In the genomic region with DNA sequence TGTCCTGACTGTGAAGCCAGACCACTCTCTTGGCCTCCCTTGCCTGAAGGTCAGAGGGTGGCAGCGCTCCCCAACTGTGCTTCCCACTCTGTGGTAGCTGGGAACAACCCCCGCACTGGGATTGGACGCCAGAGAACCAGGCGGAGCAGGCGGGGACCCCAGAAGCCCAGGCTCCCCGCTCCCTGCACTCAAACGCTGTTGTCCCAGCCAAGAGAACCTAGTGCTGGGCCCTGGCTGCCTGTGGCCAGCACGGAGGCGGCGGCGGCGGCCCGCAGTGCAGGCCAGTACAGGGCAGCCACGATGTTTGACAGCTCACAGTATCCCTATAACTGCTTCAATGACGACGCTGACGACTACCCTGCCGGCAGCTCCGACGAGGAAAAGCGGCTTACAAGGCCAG, we compare ENCODE assay signal across 9 mouse cellular contexts. TPM values are rescaled to one million over a fixed set of nuclear protein-coding genes. Genes with fewer than 3 reads are reported as not detected.
DNase-seq lines count a peak whose midpoint lies in the region; ATAC-seq and TF ChIP-seq lines count a peak whose summit lies in the region.
"Had no signal": no experiment of that assay in that cellular context is flagged by ENCODE, and none has a peak within 500 bp of the region (broad histone marks: within the 10 kb centered on the region; RNA-seq: fewer than 3 reads in every experiment).

A gene (plus strand): TSS at position 301 of the 400 bp plus-strand sequence.

- no peaks in the 10 kb centered on the region for H3K9me3 ChIP-seq in kidney, postnatal 0 days (replicated peaks; ENCODE audit: low read length)
- H3K9me3 ChIP-seq in forebrain, embryonic 11.5 days (ENCODE audit: control insufficient read depth, low read length): no peaks in the 10 kb centered on the region
- 0 out of 2 replicates have a peak, but pooled peaks cover 9% of the 10 kb centered on the region for H3K9me3 ChIP-seq in limb, embryonic 13.5 days
- no peaks in the 10 kb centered on the region for H3K9me3 ChIP-seq in neural tube, embryonic 14.5 days (ENCODE audit: control insufficient read depth, low read length)

- 10% methylated on average over 21 of the region's 21 CpGs for WGBS in kidney, postnatal 0 days
- 3% methylated on average over 21 of the region's 21 CpGs for WGBS in forebrain, embryonic 11.5 days
- 11% methylated on average over 21 of the region's 21 CpGs for WGBS in limb, embryonic 13.5 days
- WGBS in neural tube, embryonic 14.5 days: 6% methylated on average over 21 of the region's 21 CpGs

- 0 out of 2 replicates have a peak, but pooled peaks have one; percentile 21 for ATAC-seq in kidney, postnatal 0 days (replicated peaks; ENCODE audit: low FRiP score, low read depth)
- no peak for ATAC-seq in forebrain, embryonic 11.5 days (replicated peaks; ENCODE audit: low FRiP score)
- ATAC-seq in limb, embryonic 13.5 days (ENCODE audit: low FRiP score, low read depth): no peak
- no peak for ATAC-seq in neural tube, embryonic 14.5 days (ENCODE audit: low read depth)

- peak within 1 kb of the TSS; percentile 26 for H3K4me3 ChIP-seq in kidney, postnatal 0 days (replicated peaks; ENCODE audit: low read depth, low read length)
- H3K4me3 ChIP-seq in forebrain, embryonic 11.5 days (ENCODE audit: low read depth, low read length): peak within 1 kb of the TSS; percentile 22
- H3K4me3 ChIP-seq in limb, embryonic 13.5 days: peak within 1 kb of the TSS; percentile 38
- H3K4me3 ChIP-seq in neural tube, embryonic 14.5 days (ENCODE audit: low read depth, low read length): peak within 1 kb of the TSS; percentile 1; the same call in 1 of the 2 replicates

- TF ChIP-seq CTCF in kidney, postnatal 0 days (IDR thresholded peaks at IDR 0.05; ENCODE audit: low read depth): no peak

- peak within 1 kb of the TSS; percentile 27; the same call in 1 of the 2 replicates for H3K9ac ChIP-seq in kidney, postnatal 0 days (ENCODE audit: low read depth, low read length)
- H3K9ac ChIP-seq in forebrain, embryonic 11.5 days (ENCODE audit: low read length): no peak within 1 kb of the TSS
- peak within 1 kb of the TSS; percentile 35; the same call in 1 of the 2 replicates for H3K9ac ChIP-seq in limb, embryonic 13.5 days
- no peak within 1 kb of the TSS for H3K9ac ChIP-seq in neural tube, embryonic 14.5 days (replicated peaks; ENCODE audit: low read depth, low read length)

- peak within 1 kb of the TSS; percentile 63 for H3K4me2 ChIP-seq in kidney, postnatal 0 days (ENCODE audit: low read length)
- H3K4me2 ChIP-seq in forebrain, embryonic 11.5 days (ENCODE audit: low read depth, low read length, severe bottlenecking): peak within 1 kb of the TSS; percentile 46
- H3K4me2 ChIP-seq in limb, embryonic 13.5 days (replicated peaks): peak within 1 kb of the TSS; percentile 67
- H3K4me2 ChIP-seq in neural tube, embryonic 14.5 days (ENCODE audit: low read depth, low read length): peak within 1 kb of the TSS; percentile 29; the same call in 1 of the 2 replicates

- H3K27me3 ChIP-seq in kidney, postnatal 0 days (ENCODE audit: insufficient read depth, low read length): peaks cover 36% of the 10 kb centered on the region
- peaks cover 41% of the 10 kb centered on the region for H3K27me3 ChIP-seq in forebrain, embryonic 11.5 days (ENCODE audit: control insufficient read depth, insufficient read depth, low read length)
- H3K27me3 ChIP-seq in limb, embryonic 13.5 days: peaks cover 71% of the 10 kb centered on the region
- H3K27me3 ChIP-seq in neural tube, embryonic 14.5 days (ENCODE audit: control insufficient read depth, insufficient read depth, low read length): peaks cover 26% of the 10 kb centered on the region

- H3K27ac ChIP-seq in kidney, postnatal 0 days: no peak within 1 kb of the TSS
- H3K27ac ChIP-seq in forebrain, embryonic 11.5 days (ENCODE audit: low read depth, low read length): no peak within 1 kb of the TSS
- H3K27ac ChIP-seq in limb, embryonic 13.5 days: no peak within 1 kb of the TSS
- H3K27ac ChIP-seq in neural tube, embryonic 14.5 days (ENCODE audit: low read depth, low read length): no peak within 1 kb of the TSS

- H3K4me1 ChIP-seq in kidney, postnatal 0 days (replicated peaks; ENCODE audit: insufficient read depth, low read length): peaks cover 5% of the 10 kb centered on the region
- H3K4me1 ChIP-seq in forebrain, embryonic 11.5 days (replicated peaks; ENCODE audit: control insufficient read depth, insufficient read depth, low read length): peaks cover 8% of the 10 kb centered on the region; the same call in 1 of the 2 replicates
- H3K4me1 ChIP-seq in limb, embryonic 13.5 days: peaks cover 18% of the 10 kb centered on the region
- 0 out of 2 replicates have a peak, but pooled peaks cover 2% of the 10 kb centered on the region for H3K4me1 ChIP-seq in neural tube, embryonic 14.5 days (ENCODE audit: control insufficient read depth, insufficient read depth, low read length)

- no peaks in the 10 kb centered on the region for H3K36me3 ChIP-seq in kidney, postnatal 0 days (ENCODE audit: insufficient read depth, low read length)
- H3K36me3 ChIP-seq in forebrain, embryonic 11.5 days (ENCODE audit: control insufficient read depth, insufficient read depth, low read length): no peaks in the 10 kb centered on the region
- no peaks in the 10 kb centered on the region for H3K36me3 ChIP-seq in limb, embryonic 13.5 days
- no peaks in the 10 kb centered on the region for H3K36me3 ChIP-seq in neural tube, embryonic 14.5 days (ENCODE audit: control insufficient read depth, insufficient read depth, low read length)

- DNase-seq in kidney, postnatal 0 days (ENCODE audit: low spot score): no peak
- no peak for DNase-seq in kidney, postnatal 14 days
- DNase-seq in forebrain, embryonic 11.5 days (ENCODE audit: low spot score): no peak
- DNase-seq in adrenal gland, adult 2 months: no peak
- no peak for DNase-seq in frontal cortex, postnatal 10 days (ENCODE audit: low spot score in 2 of 2)
- no peak for DNase-seq in cerebellum, adult 9-11 months

RNA-seq across cellular contexts. Expression of the gene that starts here (rescaled TPM):
- polyA plus RNA-seq in kidney, postnatal 0 days (2015; fragmentation: Nextera tagmentation; extraction: Ambion mirVana): not detected in 2 replicates
- not detected in 2 replicates for polyA plus RNA-seq in forebrain, embryonic 11.5 days (2014; fragmentation: Nextera tagmentation; extraction: Ambion mirVana)
- polyA plus RNA-seq in limb, embryonic 13.5 days (2015; fragmentation: Nextera tagmentation; extraction: Ambion mirVana): not detected in 2 replicates
- polyA plus RNA-seq in neural tube, embryonic 14.5 days (2014; fragmentation: Nextera tagmentation; extraction: Ambion mirVana): not detected in 2 replicates
- total RNA-seq in adrenal gland, adult 2 months (2021): not detected
- 0.18 TPM in 1 of 2 replicates, not detected in the other for polyA plus RNA-seq in adrenal gland, adult 2 months (2012; rRNA removed)
- polyA plus RNA-seq: gonadal fat pad, adult 2 months had no signal

Comparison
In these comparisons a context has a peak if more than half of its experiments do, and no peak if none do; other contexts are left out.
1. Peak in ATAC-seq, H3K4me3 ChIP-seq, H3K9ac ChIP-seq and H3K4me2 ChIP-seq in kidney, postnatal 0 days; RNA of the gene not detected or under 1 TPM.